Mouse (Mus musculus): ENCODE results near the gene Cpvl.

The Cpvl gene

DNA sequence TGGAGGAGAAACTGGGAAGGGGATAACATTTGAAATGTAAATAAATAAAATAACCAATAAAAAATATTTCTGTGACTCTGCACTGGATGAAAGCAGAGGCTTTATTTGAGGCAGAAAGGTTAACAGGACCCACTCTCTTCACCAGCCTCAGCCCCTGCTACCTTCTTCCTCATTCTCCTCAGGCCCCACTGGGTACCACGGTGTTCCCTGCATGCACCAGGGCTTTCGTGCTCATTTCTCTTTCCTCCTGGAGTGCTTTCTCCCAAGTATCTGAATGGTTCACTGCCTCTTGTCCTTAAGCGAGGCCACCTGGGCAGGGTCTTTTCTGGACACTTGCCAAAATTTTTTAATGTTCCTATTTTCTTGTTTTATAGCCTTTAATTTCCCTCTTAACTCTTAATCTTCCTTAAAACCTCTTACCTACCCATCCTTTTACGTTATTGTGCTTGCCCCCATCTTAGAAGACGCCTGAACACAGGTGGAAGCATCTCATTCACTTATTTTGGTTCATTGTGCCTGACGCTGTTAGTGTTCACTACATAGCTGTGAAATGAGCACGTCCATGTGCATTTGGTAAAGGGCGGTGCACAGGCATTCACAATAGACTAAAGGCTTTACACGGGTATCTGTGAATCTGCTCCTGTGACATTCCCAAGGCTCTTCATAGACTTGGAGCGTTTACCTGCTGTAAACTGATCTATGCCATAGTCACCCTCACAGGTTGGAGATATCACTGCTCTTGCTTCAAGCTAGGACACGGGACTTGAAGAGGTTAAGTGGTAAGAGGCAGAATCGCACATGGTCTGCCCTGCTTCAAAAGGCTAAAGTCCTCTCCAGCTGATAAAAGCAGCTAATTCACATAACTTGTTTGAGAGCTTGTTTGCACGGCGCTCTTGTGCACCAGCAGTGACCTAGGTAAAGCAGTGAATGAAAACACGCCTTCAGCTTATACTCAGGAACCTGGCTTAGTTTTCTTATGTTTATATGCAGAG lies 41.0 kb downstream of the Cpvl start:
- no peak for DNase-seq (ENCODE audit: low spot score)

DNA sequence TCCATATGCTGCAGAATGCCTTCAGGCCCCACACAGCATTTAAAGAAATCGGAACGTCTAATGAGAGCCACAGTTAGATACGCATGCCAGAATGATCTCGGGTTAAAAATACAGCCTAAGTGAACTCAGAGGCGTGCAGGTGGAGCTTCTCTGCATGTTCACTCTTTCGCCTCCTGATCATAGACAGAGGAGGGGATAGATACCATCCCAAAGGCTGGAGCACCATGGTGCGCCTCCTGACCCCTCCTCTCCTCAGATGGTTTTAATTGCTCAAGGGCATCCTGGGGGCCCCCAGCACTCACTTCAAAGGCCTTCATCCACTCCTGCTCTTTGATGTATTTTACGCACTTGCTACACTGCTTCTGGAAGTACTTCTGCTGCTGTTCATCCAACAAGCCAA lies 46.9 kb downstream of the Cpvl start:
- no peak for DNase-seq (ENCODE audit: low spot score)

DNA sequence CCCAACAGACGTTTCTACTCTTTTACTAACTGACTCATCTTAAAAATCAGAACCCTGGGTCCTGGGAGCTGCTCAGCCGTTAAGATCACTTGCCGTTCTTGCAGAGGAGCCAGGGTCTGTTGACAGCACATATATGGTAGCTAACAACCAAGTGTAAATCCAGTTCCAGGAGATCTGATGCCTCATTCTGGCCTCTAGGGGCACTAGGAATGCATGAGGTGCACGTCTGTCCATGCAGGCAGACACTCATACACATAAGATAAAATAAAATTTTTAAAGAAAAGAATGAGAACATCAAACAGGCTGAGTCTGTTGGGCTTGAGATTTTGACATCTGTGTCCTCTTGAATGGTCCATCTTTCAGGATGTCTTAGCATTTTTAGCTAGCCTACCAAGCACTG lies 48.6 kb downstream of the Cpvl start:
- DNase-seq (ENCODE audit: low spot score) = no peak

DNA sequence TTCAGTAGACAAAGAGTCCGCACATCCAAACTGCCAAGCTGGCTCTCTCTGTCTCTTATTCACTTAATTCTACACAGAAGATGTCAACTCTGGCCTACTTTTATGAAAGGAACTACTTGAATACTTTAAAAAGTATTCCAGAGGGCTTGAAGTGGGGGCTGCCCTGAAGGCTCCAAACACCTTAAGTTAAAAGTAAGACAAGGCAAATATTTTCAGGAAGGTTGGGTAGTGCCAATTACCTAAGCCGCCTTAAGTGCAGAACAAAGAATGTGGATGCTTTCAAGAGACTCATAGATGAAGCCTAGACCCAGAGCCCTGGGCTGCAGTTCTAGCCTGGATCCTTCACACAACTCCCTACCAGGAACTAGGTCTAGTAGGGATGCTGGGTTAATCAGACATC lies 52.3 kb downstream of the Cpvl start:
- no peak for DNase-seq (ENCODE audit: low spot score)

DNA sequence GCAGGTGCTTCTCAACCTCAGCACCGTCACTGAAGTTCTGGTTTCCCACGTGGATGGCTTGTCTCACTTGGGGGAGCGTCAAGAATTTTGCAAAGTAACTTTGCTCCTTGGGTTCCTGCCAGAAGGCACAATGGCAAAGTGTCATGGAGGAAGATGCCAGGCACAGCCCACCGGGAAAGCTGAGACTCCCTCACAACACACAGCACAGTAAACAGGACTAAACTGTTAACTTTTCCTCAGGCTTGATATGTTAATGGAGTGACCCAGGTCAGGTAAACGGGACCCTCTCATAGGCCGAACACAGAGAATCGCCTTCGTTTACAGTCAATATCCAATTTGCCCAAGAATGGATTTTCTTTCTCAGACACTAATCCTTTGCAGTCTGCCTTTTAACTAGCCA lies 53.3 kb downstream of the Cpvl start:
- DNase-seq (ENCODE audit: low spot score) = no peak

DNA sequence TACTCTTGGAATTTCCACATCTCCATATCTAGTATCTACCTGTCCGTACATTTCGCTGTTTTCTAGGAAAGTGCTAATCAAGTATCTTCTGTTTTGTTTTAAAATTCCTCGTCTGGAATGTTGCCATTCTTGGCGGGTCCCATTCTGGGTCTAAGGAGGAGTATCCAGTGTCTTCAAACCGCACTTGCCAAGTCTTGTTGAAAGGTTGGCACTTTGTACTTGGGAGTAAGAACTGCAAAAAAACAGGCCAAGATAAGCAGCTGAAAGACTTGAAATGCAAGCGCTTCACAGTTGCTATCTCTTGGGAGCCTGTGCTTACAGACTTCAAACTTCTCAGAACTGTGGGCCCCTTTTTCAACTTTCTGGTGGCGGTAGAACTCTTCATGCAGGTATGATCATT lies 58.4 kb downstream of the Cpvl start:
- no peak for DNase-seq (ENCODE audit: low spot score)

DNA sequence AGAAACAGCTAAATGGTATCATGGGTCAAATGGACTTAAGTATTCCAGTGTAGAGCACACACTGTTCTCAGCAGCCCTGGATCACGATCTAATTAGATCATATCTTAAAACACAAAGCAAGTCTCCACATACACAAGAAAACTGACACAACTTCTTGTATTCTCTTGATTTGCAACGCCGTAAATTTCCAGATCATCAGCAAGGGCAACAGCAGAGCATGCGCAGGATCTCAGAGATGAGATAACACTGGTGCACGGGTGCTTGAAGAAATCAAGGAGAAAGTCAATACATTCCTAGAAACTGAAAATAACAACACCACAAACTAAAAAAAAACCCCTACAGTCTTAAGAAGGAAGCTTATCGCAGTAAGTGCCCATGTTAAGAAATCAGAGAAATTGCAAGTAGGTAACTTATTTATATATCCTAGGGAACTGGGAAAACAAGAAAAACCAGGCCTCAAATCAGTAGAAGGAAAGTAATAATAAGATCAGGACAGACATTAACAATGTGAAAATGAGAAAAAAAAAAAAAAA lies 61.4 kb downstream of the Cpvl start:
- no peak for DNase-seq (ENCODE audit: low spot score)

DNA sequence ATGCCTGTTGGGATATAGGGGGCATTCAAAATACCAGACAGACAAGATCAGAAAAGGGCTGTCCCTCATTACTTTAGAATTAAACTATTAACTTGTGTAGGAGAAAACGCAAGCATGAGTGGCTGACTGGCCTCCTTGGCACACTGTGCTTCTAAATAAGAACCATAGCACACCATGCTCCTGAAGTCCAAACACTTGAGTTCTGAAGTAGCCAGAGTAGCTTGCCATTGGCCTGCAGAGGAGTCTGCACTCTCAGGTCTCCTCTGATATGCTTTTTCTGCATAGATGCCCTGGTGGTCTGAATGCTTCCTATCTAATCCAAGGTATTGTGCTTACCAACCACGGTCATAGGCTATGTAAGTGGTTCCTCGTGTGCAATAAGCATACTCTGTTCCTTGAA lies 63.1 kb downstream of the Cpvl start:
- DNase-seq (ENCODE audit: low spot score) = no peak

DNA sequence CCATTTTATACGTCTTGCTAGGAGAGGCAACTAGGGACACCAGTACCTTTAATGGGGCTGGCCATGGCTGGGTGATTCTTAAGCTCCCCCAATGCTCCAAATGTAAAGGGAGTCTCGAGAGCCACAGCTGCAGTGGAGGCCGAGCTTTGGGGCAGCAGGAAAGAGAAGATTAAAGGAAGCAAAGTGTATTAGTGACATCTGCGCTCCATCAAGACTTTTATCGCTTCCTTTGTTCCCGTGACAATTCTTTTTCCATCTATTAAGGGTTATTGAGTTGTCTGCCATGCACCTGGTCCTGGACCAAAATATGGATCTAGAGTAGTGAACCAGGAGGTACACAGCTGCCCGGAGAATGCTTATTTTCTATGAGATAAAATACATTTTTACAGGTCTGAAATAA lies 65.3 kb downstream of the Cpvl start:
- DNase-seq (ENCODE audit: low spot score) = no peak

DNA sequence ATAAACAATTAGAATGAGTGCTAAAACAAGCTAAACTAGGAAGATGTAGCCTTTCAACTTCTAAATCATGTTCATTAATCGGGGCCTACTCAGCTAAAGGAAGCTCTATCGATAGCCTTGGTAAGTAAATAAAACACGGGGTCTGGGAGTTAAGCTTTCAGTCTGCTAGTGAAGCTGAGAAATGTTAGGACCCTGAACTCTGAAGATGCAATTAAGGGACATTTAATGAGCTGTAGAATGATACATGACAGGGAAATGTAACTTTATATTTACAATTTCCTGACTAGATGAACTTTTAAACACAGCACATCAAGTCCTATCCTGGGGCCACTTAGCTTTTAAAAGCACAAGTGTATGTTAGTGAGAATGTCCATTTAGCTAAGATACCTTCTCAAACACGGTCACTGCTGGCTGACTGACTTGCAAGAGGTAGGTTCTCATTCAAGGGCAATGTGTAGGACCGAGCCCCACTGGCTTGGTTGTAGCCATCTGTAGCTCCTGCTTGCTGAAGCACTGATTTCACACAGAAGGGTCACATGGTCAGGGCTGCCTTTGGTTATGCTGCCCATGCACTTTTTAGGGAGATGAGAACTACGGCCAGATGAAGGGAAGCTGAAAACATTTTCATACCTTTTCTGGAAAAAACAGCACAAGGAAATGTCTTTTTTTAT lies 66.2 kb downstream of the Cpvl start:
- no peak for DNase-seq (ENCODE audit: low spot score)

DNA sequence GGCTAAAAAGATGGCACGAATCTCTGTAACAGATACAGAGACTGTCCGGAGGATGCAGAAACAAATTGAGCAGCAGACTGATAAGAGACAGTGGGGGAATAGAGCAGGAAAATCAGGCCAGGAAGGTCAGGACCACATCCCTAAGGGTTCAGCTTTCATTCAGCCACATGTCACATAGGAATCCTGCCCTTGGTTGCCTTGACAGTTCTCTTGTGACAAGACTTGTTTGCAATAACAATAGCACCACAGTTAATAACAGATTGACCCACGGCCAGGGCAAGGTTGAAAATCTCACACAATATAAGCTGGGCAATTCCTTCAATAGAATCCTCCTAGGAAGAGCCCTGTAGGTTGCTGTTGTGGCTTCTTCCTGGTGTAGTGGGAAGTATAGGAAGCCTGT lies 68.5 kb downstream of the Cpvl start:
- DNase-seq (ENCODE audit: low spot score) = no peak

DNA sequence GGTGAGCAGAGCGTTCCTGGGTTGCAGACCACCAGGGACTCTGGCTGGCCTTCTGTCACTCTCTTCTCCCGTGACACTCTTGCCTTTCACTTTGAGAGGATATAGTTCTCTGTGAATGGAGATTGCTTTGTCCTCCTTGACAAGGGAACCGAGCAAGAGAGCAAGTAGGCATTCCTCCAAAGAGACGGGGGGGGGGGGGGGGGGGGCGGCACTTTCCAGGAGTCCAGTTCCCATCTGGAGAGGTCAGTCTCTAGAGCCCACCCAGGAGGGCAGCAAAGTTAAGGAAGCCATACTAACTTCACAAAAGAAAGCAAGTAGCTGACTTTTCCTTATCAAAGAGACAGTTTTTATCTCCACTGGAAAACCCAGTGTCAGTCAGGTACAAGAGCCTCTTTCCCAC lies 69.0 kb downstream of the Cpvl start:
- DNase-seq (ENCODE audit: low spot score) = no peak

DNA sequence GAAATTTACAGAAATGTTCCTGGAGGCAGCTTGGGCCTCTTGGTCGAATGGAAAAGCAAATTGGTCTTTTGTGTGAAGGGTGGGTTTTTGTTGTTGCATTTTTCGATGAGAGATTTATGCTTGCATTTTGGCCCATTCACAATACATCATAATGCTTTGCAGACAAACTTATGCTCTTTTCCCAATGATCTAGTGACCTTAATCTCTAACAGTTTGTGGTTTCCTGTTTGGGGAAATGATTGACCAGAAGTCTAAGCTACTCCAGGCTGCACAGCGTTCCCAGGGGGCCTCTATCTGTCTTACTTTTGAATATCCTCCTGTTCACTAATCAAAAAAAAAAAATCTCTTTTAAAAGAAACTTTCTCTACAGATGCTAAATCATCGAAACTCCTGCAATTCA lies 71.6 kb downstream of the Cpvl start:
- no peak for DNase-seq (ENCODE audit: low spot score)

DNA sequence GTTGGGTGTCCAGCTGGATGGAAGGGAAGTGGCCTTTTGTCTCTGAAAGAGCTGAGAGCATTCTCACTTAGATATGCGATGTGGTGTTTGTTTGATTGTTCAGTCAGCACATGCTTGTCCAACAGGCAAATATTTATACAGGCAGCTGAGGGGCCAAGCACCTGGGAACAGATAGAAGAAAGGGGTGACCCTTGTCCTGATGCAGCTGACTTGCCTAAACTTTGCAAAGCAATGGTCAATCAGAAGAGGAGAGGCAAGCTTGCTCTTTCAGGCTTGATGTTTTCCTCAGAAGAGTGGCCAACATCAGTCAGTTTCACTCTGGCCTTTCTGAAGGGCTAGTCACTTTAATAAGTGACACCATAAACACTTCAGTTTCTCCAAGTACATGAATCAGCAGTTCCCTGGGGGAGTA lies 72.4 kb downstream of the Cpvl start:
- no peak for DNase-seq (ENCODE audit: low spot score)

DNA sequence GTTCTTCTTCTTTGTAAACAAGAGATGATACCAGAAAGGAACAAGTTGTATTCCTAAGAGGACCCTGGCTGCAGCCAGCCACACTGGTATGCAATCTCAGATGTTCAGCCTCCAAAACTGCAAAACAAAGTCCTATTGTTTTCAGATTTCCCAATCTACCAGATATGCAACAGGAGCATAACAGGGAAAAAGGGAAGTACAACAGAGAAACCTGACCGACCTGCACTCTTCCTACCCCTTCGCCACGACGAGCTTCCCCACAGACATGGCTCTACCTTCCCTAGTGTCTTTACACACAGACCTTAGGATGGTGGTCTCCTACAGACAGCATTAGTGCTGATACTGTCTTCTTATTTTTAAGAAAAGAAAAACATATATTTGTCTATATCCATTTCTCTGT lies 72.9 kb downstream of the Cpvl start:
- no peak for DNase-seq (ENCODE audit: low spot score)

DNA sequence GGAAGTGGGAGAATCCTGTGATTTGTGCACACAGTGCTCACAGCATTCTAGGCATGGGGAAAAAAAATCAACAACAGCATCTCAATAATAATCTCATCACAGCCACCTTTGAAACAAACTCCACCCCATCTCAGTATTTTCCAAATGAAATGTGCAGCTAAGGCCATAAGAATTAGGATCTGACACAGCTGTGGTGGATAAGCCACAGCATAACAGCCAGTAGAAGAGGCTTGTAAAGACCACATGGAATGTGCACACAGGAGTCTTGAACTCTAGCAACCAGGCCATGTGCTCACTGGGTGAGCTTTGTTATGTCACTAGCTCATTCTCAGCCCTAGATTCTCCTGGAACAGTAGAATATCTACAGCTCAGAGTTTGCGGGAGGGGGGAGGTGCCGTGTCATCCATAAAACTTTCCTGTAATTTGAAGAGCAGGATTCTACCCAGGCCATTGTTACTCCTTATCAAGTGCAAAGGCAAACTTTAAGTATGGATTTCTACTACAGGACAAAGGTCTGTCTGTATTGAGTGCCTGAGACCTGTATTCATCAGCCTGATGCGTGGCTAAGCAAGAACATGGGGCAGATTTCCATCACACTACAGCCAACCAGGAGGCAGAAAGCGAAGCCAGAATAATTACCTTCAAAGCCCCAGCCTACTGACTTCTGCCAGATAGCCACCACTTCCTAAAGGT lies 73.6 kb downstream of the Cpvl start:
- no peak for DNase-seq (ENCODE audit: low spot score)

DNA sequence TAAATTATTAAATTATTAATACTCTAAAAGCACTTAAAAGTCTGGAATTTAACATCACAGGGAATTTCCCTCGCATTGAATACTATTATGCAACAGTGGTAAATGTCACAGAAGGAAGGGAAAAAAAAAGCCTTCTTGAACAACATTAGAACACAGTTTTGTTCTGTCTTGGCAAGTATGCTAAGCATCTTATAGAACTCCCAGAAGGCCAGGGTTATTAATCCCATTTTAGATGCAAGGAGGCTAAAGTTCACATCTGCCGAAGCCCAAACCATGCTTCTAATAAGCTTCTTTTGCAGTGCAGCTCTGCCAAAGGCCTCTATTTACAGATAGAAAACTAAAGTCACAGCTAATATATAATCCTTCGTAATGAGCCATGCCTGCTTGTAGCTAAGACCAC lies 74.3 kb downstream of the Cpvl start:
- DNase-seq (ENCODE audit: low spot score) = no peak

DNA sequence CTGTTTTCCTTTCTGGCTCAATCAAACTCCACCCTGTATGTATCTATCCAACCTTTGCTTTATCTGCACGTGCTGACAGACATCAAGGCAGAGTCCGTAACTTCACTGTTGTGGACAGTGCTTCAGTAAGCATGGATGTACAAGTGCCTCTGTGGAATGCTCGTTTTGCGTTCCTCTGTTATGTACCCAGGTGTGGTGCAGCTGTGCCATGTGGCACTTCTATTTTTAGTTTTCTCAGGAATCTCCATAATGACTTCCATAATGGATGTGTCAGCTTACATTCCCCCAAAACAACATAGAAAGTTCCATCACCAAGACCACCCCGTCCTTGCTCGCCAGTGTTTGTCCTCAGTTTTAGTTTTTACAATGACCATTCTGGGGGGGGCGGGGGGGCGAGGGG lies 76.7 kb downstream of the Cpvl start:
- no peak for DNase-seq (ENCODE audit: low spot score)

DNA sequence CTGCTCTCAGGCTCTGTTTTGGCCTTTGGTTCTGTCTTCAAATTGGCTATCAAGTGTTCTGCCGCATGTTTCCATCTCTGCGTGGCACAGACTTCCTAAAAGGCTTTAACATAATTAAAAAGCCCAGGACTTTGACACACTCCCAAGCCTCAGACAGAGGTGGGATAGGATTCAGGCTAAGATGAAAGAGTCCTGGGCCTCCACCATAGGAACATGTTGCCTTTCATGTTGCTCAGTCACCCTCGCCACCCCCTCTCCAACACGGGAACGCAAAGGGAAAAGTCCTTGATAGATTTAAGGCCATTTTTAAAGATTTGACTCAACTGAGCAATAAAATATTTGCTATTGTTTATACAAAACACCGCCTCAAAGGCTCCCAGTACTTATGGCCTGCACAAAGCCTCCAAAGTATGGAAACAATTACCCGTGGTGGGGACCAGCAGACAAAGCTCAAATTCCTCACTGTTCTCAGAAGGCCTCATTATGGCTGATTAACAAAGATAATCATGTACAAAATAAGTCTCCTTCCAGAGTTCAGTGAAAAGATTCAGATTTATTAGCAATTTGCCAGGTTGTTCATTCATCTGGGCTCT lies 80.5 kb downstream of the Cpvl start:
- DNase-seq (ENCODE audit: low spot score) = no peak

DNA sequence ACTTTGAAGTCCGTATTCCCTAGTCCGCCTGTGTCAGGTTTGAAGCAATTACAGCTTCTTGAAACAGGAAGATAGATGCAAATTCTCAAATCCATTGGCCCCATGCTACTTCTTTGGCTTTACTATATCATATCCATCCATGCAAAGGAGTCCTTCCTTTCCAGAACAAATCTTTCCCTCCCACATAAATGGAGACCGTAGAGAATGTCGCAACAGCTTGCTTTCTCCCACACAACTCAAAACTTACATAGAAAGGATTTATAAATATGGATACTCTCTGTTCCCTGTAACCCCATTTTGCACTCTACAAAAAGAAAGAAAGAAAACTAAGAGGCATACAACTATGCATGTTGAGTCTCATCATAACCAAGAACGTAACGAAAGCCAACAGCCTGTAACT lies 81.3 kb downstream of the Cpvl start:
- DNase-seq (ENCODE audit: low spot score) = peak; percentile 18

DNA sequence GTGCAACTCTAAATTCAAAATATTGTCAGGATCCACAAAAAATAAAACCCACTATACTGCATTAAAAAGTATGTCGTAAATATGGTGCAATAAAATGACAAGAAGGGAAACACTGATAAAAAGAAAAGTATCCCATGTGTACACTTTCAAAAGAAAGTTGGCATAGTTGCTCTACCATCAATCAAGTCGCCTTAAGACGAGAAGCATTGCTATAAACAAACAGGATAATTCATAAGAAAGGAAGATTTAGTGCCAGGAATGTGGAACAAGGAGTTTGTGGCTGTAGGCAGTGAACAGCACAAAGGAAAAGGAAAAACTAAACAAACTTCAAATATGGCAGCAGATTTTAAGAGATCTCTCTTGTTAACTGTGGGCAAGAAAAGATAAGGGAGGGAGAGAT lies 84.7 kb downstream of the Cpvl start:
- DNase-seq (ENCODE audit: low spot score) = no peak

DNA sequence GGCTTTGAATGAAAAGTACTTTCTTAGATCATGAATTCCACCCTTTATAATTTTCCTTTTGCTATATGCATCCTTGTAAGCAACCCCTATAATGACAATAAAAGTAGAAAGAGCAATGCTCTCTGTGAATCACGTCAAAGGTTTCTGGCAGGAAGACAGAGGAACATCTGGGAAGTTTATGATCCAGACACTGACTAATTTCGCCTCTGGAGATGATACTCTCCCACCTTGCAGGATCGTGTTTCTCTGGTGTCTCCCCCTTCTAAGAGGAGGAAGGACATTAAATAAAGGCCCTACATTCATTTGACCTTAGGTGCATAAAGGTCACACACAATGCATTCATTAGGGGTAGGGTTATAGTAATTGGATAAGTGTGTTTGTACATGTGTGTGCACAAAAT lies 87.4 kb downstream of the Cpvl start:
- DNase-seq (ENCODE audit: low spot score) = no peak

Measured in left cerebral cortex, adult 11 months (tissue).